Mouse (Mus musculus) liver, adult 10 weeks (tissue): ENCODE measurements around the gene Zfp646. TPM values are rescaled to one million over a fixed set of nuclear protein-coding genes. Genes with fewer than 3 reads are reported as not detected.

Source experiments
- polyA plus RNA-seq: library from polyadenylated mRNA; stranded (reverse); fragments of 350-450 nt; fragmentation: Illumina TruSeq; extraction: RNeasy Lipid Tissue Mini Kit (QIAGEN cat#74804); gene quantifications from one replicate; pipeline ENCODE4 v1.2.3, GENCODE M21; 2014; ENCODE audit warnings: low read depth, low replicate concordance

Gene Zfp646
- 1.8 TPM for polyA plus RNA-seq

GRCm38 (mm10) chr7:127876041-127876466, at the start of gene Zfp646:
Zfp646 (plus strand) TSS chr7:127876221.

GRCm38 (mm10) chr7:127876467-127877348, 687 bp downstream of the Zfp646 start, which contains the start of gene Zfp668:
Zfp668 (minus strand) TSS chr7:127876828.

GRCm38 (mm10) chr7:127890798-127891197, 14.8 kb downstream of the Zfp646 start, which contains the start of gene Prss53:
Prss53 (minus strand) TSS chr7:127890970.

GRCm38 (mm10) chr7:127895442-127895841, 19.4 kb downstream of the Zfp646 start, which contains the start of the genes Gm21974 and Vkorc1:
Gm21974 (minus strand) TSS chr7:127895454.
Vkorc1 (minus strand) TSS chr7:127895617.

GRCm38 (mm10) chr7:127903971-127904796, 28.2 kb downstream of the Zfp646 start, which contains the start of gene Bckdk:
Bckdk (plus strand) TSS chr7:127904082.

GRCm38 (mm10) chr7:127912190-127912871, 36.3 kb downstream of the Zfp646 start, which contains the start of gene Kat8:
Kat8 (plus strand) TSS chr7:127912516.

GRCm38 (mm10) chr7:127929923-127930322, 53.9 kb downstream of the Zfp646 start, which contains the start of gene Prss8:
Prss8 (minus strand) TSS chr7:127930104.

Other genes with a start within 250 kb of the Zfp646 start
- 0.26 TPM for gene Bcl7c, start 167.3 kb upstream of the Zfp646 start, polyA plus RNA-seq
- gene Ctf1, start 163.5 kb upstream of the Zfp646 start, polyA plus RNA-seq: 5.0 TPM
- gene Ctf2, start 144.1 kb upstream of the Zfp646 start, polyA plus RNA-seq: not detected
- gene Fbxl19, start 131.7 kb upstream of the Zfp646 start, polyA plus RNA-seq: 0.21 TPM
- 4.0 TPM for gene Orai3, start 106.4 kb upstream of the Zfp646 start, polyA plus RNA-seq
- gene Setd1a, start 99.6 kb upstream of the Zfp646 start, polyA plus RNA-seq: 1.6 TPM
- not detected for gene Gm49388, start 90.6 kb upstream of the Zfp646 start, polyA plus RNA-seq
- 305 TPM for gene Hsd3b7, start 75.6 kb upstream of the Zfp646 start, polyA plus RNA-seq
- 12.3 TPM for gene Stx4a, start 51.9 kb upstream of the Zfp646 start, polyA plus RNA-seq
- gene Stx1b, start 51.7 kb upstream of the Zfp646 start, polyA plus RNA-seq: 3.2 TPM
- gene Zfp668, start 607 bp downstream of the Zfp646 start, polyA plus RNA-seq: 0.21 TPM
- gene Prss53, start 14.7 kb downstream of the Zfp646 start, polyA plus RNA-seq: 0.24 TPM
- gene Gm21974, start 19.2 kb downstream of the Zfp646 start, polyA plus RNA-seq: not detected
- gene Vkorc1, start 19.4 kb downstream of the Zfp646 start, polyA plus RNA-seq: 252 TPM
- 1.1 TPM for gene Bckdk, start 27.9 kb downstream of the Zfp646 start, polyA plus RNA-seq
- gene Kat8, start 36.3 kb downstream of the Zfp646 start, polyA plus RNA-seq: 8.6 TPM
- gene Prss8, start 53.9 kb downstream of the Zfp646 start, polyA plus RNA-seq: not detected
- gene Prss36, start 70.5 kb downstream of the Zfp646 start, polyA plus RNA-seq: 0.37 TPM
- gene Fus, start 91.2 kb downstream of the Zfp646 start, polyA plus RNA-seq: 200 TPM
- 0.61 TPM for gene Pycard, start 117.6 kb downstream of the Zfp646 start, polyA plus RNA-seq
- not detected for gene Trim72, start 127.7 kb downstream of the Zfp646 start, polyA plus RNA-seq
- gene Itgam, start 186.4 kb downstream of the Zfp646 start, polyA plus RNA-seq: 0.42 TPM
- not detected for gene Gm49368, start 186.5 kb downstream of the Zfp646 start, polyA plus RNA-seq